Mouse (Mus musculus) ES-E14 (cell line): Measurements from ENCODE around the gene Adgre1.
"Not testable (repeated sequence)": the region's sequence is repeated elsewhere in the genome, so short reads cannot be mapped to it uniquely, and the experiment has no call there.

ENCODE experiments used
- HCFC1 ChIP-seq: IDR thresholded peaks from 2 replicates; pipeline ENCODE4 v1.6.1; 2012; ENCODE audit warnings: low read length, inconsistent platforms, borderline replicate concordance; ENCODE audit not compliant: insufficient read depth
- ZC3H11A ChIP-seq: IDR thresholded peaks from 2 replicates; pipeline ENCODE4 v1.6.1; 2012; ENCODE audit warnings: low read depth, mild to moderate bottlenecking, inconsistent platforms, low read length, borderline replicate concordance
- ZNF384 ChIP-seq: IDR thresholded peaks from 2 replicates; pipeline ENCODE4 v1.6.1; 2012; ENCODE audit warnings: low read depth, low read length, inconsistent platforms

- TF ChIP-seq ZNF384, HCFC1, ZC3H11A: not testable (repeated sequence)
Measured at GRCm38 (mm10) chr17:57335194-57335593, 23.3 kb upstream of the Adgre1 start.
